Mouse (Mus musculus) heart, postnatal 36 days (tissue): ENCODE data around the gene Adgrg1. TPM values are rescaled to one million over a fixed set of nuclear protein-coding genes. Genes with fewer than 3 reads are reported as not detected.

Source experiments
- DNase-seq, 2 experiments: peaks; one replicate each; pipeline ENCODE4 v3.0.0; 2021 to 2022
- intact Hi-C: fragments of 180-260 bp; cut with DNase I; formaldehyde crosslinking; loops from one replicate; pipeline ENCODE4 v1.15.1; 2025
- total RNA-seq, 2 experiments: library from RNA; stranded (reverse); gene quantifications; 2 replicates each; pipeline ENCODE4 v1.2.3; 2021

Adgrg1 gene
- total RNA-seq, 2 experiments from 2014 or later, result 42.5 to 62.0 TPM

DNA sequence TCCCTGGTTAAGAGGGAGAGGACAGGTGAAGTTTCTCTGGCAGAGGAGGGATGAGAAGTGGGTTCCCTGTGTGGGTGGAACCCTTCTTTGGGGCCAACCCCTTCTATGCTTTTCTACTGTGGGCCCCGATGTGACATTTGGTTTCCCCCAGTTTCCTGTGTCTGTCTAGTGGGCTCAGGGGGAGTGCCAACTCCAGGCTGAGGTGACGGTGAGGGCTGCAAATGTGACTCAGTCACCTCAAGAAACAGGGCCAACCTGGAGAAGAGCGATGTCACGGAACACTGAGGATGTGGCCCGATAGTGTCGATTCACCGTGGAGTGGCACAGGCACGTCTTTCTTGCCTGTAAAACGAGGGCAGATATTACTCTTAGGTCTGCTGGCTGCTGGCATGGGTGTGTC lies 1.3 kb upstream of the Adgrg1 start:
- intact Hi-C loops, result no loop called here
- no peak for DNase-seq

DNA sequence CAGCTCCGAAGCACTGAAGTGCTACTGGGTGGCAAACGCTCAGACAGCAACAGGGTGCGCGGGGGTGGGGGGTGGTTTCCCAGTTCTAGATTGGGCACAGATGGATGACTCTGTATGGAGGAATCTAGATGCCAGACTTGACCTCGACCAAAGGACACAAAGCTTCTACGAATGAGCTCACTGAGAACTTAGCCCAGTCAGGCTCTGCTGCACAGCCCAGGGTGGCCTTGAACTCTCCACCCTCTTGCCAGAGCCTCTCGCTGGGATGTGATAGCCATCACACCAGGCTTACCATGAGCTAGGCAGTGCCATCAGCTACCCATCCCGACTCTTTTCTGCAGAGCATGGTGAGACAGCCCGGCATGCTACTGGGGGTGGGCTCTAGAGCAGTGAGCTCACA lies 765 bp upstream of the Adgrg1 start:
- intact Hi-C loops, result no loop called here
- DNase-seq, result no peak

- intact Hi-C loops, result no loop called here
- no peak for DNase-seq
Observed at GRCm38 (mm10) chr8:94976651-94977417, 2.3 kb downstream of the Adgrg1 start.

DNA sequence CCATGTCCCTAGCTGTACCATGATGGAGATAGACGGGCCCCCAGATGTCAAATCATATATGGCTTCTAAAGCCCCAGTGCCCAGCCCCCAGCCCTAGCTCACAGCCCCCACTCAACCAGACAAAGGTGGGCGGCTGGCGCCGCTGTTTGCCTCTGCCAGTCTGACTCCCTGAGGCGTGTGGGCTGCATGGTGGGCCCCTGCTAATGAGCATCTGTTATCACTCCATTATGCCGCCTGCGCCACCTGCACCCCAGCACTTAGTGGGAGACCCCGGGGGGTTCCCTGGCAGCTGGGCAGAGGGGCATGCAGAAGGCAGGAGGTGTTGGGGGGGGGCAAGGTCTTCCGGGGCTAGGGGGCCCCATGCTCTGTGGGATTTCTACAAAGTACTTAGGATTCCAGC lies 3.6 kb downstream of the Adgrg1 start:
- intact Hi-C loops, result no loop called here
- DNase-seq, result no peak

DNA sequence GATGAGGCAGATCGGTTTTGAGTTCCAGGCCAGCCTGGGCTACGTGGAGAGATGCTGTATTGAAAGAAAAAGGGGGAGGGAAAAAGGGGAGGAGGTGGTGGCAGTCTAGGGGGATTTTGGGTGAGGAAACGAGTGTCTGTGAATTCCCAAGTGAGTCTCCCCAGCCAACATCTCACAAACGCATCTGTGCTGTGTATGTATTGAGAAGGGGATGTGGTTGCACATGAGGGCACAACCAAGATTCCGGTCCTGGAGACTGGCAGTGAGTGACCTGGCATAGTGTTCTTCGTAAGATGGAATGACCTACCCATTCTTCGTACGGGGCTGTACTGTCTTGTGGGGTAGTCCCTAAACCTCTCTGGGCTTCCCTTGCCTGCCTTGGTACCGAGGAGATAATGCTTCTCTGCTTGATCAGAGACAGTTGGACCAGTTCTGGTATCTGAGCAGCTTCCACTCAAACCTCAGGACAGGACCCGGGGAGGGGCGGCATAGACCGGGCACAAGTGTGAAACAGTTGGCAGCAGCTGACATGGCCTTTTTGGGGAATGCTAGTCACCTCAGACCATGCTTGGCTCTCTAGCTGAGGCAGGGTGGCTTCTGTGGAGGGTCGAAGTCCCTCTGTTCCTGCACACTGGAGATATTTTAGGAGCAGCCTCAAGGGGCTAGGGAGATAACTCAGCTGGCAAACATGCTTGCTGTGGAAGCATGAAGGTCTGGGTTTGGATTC lies 4.2 kb downstream of the Adgrg1 start:
- no peak for DNase-seq
- intact Hi-C loops, result no loop called here

GRCm38 (mm10) chr8:94980176-94980575 lies 5.6 kb downstream of the Adgrg1 start:
- no peak for DNase-seq
- intact Hi-C loops, result no loop called here

DNA sequence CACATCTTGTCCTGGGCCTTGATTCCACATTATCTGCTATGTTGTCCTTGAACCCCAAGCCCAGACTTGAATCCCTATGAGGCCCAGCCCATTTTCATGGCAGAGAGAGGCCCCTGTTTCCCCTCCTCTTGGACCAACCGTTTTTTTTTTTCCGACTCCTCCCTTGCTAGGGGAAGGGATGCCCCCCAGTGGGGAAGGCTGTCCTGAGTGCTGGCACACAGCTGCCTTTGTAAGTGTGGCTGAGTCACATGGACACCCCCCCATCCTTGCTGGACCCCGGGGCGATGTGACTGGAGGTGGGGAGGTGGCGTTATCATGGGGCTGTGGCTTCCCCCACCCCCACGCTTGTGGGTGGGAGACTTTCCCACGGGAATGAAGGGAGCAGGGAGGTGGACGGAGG lies 6.4 kb downstream of the Adgrg1 start:
- intact Hi-C loops, result no loop called here
- DNase-seq, result no peak

DNA sequence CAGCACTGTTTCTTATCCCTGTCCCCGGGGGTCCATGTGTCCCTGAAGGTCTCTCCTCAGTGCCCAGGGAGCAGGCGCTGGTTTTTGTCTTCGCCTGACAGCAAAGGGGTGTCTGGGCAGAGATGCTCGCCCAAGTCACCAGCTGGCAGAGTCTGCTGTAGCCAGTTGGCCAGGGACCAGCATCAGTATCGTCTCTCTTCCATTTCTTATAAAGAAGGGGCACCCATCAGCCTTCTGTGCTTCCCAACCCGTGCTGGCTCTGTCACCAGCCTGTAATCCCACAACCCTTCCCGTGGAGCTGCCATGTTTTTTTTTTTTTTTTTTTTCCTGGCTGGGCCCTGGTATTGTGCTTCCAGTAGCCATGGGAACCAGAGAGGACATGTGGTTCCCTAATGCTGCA lies 7.3 kb downstream of the Adgrg1 start:
- DNase-seq, result no peak
- intact Hi-C loops, result no loop called here

DNA sequence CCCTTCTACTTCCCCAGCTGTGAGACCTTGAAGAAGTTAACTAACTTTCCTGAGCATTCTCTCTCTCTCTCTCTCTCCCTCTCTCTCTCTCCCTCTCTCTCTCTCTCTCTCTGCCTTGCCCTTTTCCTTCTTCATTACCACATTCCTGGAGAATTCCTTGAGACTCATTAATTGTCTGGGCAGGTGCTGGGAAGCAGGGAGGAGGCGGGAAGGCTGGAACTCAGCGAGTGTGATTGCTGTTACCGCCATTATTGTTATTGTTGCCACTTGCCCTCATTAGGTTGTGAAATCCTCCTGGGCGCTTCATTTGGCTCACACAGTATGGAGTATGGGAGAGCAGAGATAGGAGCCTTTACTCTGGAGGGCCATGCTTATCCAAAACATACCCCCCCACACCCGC lies 8.6 kb downstream of the Adgrg1 start:
- intact Hi-C loops, result no loop called here
- no peak for DNase-seq

DNA sequence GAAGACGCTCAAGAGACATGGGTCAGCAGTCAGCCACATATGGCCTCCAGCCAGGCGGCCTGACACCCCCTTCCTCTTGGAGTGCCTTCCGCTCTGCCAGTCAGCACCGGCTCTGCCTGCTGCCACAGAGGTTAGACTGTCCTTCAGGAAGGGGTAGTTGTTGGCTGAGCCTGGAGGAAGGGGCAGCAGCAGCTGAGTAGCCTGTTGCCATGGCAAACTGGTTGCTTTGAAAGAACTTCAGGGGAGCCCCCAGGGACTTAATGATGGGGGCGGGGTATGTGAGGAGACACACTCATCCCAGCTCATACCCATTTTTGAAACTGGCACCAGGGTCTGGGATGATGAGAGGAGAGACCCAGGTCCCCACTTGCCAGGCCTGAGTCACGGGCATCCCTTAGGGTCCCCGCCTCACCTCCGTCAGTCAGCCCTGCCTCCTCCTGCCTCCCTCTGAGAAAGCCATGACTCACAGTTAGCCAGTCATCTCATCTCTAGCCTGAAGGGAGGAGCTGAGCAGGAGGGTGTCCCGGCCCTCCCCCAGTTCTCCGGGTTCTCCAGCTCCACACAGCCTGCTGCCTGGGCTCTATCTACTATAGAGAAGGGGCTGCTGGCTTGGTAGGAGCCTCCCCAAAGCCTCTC lies 9.4 kb downstream of the Adgrg1 start:
- intact Hi-C loops, result no loop called here
- DNase-seq, result peak; percentile 55 to 64

DNA sequence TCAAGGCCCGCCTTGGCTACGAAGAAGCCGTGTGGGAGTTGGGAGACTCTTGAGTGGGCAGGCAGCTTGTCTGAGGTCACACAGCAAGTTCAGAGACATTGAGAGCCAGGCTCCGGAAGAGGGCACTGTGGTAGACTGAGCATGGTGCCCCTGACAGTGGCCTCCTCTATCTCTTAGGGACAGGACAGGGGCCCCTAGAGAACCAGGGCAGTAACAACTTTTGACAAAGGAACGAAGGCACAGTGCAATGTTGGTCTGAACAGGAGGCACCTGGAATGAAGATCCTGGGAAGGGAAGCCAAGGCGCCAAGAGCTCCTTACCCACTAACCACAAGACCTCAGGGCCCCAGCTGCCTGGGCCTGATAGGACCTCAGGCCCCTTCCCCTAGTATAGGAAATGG lies 10.5 kb downstream of the Adgrg1 start:
- intact Hi-C loops, result no loop called here
- DNase-seq, result no peak

- intact Hi-C loops, result no loop called here
- DNase-seq, result no peak
Observed at GRCm38 (mm10) chr8:94986676-94987075, 12.1 kb downstream of the Adgrg1 start.

DNA sequence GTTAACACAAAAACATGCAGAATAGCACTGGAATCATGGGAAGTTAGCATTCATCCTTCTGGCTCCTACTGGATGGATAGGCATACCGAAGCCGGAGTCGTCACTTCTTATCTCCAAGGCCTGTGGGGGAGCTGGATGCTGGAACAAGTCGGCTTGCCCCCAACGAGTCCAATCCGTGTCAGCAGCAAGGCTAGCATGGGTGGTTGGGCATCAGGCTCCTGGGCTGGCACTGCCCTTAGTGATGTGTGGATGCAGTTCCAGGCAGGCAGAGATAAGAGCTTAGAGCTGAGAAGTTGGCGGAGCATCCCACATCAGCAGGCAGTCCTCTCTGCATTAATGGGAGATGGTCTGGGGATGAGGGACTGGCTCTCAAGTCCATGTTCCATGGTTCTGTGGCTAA lies 13.0 kb downstream of the Adgrg1 start:
- intact Hi-C loops, result no loop called here
- DNase-seq, result no peak

DNA sequence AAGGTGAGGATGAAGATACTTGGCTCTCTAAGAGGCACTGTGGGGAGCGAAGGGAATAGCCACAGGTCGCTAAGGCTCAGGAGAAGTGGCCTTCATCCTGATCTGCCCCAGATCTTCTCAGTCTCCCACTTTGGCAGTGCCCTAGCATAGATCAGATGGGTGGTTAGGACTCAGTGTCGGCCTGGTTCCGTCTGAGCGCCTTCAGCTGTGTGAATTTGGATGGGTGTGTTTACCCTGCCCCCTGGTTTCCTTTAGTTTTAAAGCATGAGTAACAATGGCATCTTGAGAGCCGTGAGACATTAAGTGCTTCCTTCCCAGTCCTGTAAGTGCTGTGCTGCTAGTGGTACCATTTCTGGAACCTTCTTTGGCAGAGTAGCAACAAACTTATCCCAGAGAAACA lies 14.1 kb downstream of the Adgrg1 start:
- intact Hi-C loops, result no loop called here
- DNase-seq, result no peak

DNA sequence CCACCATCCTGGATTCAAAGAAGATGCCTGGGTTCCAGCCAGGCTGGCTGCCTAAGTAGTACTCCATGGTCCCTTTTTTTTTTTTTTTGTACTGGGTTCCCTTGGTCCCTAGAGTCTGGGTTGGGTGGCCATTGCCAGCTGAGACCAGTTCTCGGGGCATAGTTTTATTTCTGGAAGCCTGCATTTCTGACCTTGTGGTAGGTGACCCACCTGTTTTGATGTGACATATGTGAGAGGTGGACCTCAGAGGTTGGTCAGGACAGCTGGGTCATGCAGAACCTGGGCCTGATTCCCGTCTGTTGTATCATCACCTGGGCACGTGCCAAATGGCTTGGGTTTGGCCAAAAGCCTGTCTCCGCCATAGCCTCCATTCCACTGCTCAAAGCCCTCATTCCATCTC lies 15.2 kb downstream of the Adgrg1 start:
- no peak for DNase-seq
- intact Hi-C loops, result no loop called here

DNA sequence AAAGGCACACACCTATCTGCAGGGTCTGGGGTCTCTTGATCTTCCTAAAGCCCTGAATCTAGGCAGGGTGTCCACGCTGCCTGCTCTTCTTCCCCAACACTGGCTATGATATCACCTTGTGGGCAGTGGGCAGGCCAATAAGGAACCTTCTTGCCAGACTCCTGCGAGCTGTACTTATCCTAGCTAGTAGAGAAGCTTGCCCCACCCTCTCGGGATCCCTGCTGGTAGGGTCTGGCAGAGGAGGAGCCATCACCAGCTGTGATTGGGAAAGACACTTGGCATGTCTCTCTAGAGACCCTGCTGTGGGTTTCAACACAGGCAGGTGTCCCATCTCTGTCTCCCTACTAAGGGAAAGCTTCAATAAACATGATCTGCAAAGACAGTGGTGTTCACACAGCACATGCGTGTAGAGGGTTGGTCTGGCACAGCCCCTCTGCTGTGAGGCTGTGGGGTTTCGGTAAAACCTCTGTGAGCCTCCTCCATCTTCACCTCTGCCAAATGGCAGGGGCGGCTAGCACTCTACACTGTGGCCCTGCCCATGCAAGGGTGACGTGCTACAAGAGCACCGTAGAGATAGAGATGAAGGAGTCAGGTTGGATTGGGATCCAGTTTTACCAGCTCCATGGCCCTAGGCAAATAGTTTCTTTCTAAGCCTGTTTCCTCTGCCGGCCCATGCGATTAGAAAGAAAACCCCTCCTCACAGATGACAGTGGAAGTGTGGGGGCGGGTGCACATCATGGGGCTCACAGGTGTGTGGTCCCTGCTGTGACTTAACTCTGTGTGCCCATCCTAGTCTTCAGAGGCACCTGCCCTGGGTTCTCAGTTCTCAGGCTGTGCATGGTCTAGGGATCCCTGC lies 16.3 kb downstream of the Adgrg1 start:
- intact Hi-C loops, result no loop called here

DNA sequence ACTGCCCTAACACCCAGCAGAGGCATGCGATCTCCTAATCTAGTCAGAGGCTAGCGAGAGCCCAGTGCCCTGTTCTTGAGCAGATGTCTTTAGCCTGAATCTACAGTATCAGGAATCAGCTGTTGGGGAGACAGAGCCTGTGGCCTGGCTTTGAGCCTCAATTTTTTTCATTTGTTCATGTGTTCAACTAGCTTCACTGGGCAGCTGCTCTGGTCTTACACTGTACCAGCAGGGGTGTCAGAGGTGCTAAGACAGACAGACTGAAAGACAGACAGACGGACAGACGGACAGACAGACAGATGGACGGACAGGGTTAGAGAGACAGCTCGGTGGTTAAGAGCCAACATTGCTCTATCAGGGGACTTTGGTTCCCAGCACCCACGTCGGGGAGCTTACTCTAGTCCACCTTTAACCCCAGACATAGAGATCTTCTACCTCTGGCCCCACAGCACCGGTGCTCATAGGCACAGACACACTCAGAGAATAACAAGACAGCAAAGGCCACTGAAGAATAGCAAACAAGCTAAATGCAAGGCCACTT lies 17.0 kb downstream of the Adgrg1 start:
- intact Hi-C loops, result no loop called here
- DNase-seq, result no peak

More for the DNA sequence above, 16.3 kb downstream of the Adgrg1 start:
- no peak for DNase-seq

- intact Hi-C loops, result no loop called here
- no peak for DNase-seq
Observed at GRCm38 (mm10) chr8:94992010-94992409, 17.5 kb downstream of the Adgrg1 start.

GRCm38 (mm10) chr8:94992534-94992933 lies 18.0 kb downstream of the Adgrg1 start:
- DNase-seq, result peak; percentile 71 to 75
- intact Hi-C loops, result no loop called here

GRCm38 (mm10) chr8:94992996-94993724 lies 18.6 kb downstream of the Adgrg1 start:
- no peak for DNase-seq
- intact Hi-C loops, result no loop called here
